In the genomic region with DNA sequence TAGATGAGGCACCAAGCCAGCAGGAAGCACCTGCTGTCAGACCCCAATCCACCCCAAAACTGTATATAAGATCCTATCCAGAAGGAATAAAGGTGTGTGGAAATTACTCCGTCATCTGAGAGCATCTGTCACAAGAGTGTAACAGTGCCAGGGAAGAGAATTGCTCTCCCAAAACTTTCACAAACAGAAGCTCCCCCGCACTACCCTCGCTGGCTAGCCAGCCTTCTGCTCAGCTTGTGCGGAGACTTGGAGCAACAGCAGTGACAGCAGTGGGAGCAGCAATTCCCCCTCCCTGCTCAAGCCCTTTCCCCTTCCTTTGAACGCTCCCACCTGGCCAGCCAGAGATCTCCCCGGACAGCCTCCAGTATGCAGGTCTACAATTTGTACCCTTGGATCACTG, we compare ENCODE assay signal across 20 mouse cellular contexts.
DNase-seq lines count a peak whose midpoint lies in the region; ATAC-seq and TF ChIP-seq lines count a peak whose summit lies in the region.
"Had no signal": no experiment of that assay in that cellular context is flagged by ENCODE, and none has a peak within 500 bp of the region (broad histone marks: within the 10 kb centered on the region; RNA-seq: fewer than 3 reads in every experiment).

No protein-coding gene starts in this region.

- H3K9me3 ChIP-seq in neural tube, embryonic 15.5 days (replicated peaks): no peaks in the 10 kb centered on the region
- H3K9me3 ChIP-seq: embryonic facial prominence, embryonic 10.5 days; forebrain, embryonic 13.5 days; heart, embryonic 10.5 days; heart, embryonic 15.5 days had no signal

- no peaks in the 10 kb centered on the region for H3K27me3 ChIP-seq in neural tube, embryonic 15.5 days (replicated peaks)
- H3K27me3 ChIP-seq: forebrain, embryonic 13.5 days; heart, embryonic 15.5 days had no signal

- no peak overlapping the region for H3K4me2 ChIP-seq in neural tube, embryonic 15.5 days
- H3K4me2 ChIP-seq: forebrain, embryonic 13.5 days; heart, embryonic 15.5 days; hindbrain, embryonic 14.5 days had no signal

- H3K4me3 ChIP-seq in layer of hippocampus, adult 2 months: no peak overlapping the region
- H3K4me3 ChIP-seq in neural tube, embryonic 15.5 days (replicated peaks): no peak overlapping the region
- H3K4me3 ChIP-seq: embryonic facial prominence, embryonic 10.5 days; forebrain, embryonic 13.5 days; heart, embryonic 10.5 days; heart, embryonic 15.5 days had no signal

- H3K9ac ChIP-seq in neural tube, embryonic 15.5 days (replicated peaks): no peak overlapping the region
- H3K9ac ChIP-seq: forebrain, embryonic 13.5 days; forebrain, postnatal 0 days; heart, embryonic 15.5 days; hindbrain, embryonic 14.5 days had no signal

- ATAC-seq in neural tube, embryonic 15.5 days (ENCODE audit: low FRiP score): no peak
- ATAC-seq: forebrain, embryonic 13.5 days; forebrain, postnatal 0 days had no signal

- H3K27ac ChIP-seq in layer of hippocampus, adult 2 months: no peak overlapping the region
- no peak overlapping the region for H3K27ac ChIP-seq in neural tube, embryonic 15.5 days (replicated peaks)
- H3K27ac ChIP-seq: embryonic facial prominence, embryonic 10.5 days; forebrain, embryonic 13.5 days; heart, embryonic 10.5 days; heart, embryonic 15.5 days; hindbrain, embryonic 14.5 days had no signal

- H3K36me3 ChIP-seq in neural tube, embryonic 15.5 days: no peaks in the 10 kb centered on the region
- H3K36me3 ChIP-seq: embryonic facial prominence, embryonic 10.5 days; heart, embryonic 10.5 days; heart, embryonic 15.5 days had no signal

- DNase-seq in left cerebral cortex, adult 18-20 months (ENCODE audit: low spot score in 2 of 2): peak; percentile 9 to 17
- DNase-seq in left cerebral cortex, adult 11 months (ENCODE audit: low spot score): no peak
- DNase-seq in layer of hippocampus, adult 2 months (ENCODE audit: low spot score in 2 of 2): peak; percentile 24 to 34
- peak; percentile 26 for DNase-seq in layer of hippocampus, adult 9-11 months
- peak; percentile 22 for DNase-seq in right cerebral cortex, postnatal 25 days
- no peak for DNase-seq in retina, embryonic 14.5 days (ENCODE audit: low spot score)
- DNase-seq: adrenal gland, adult 2 months; adrenal gland, postnatal 25 days; cerebellum, adult 2 months; cerebellum, postnatal 10 days; forebrain, postnatal 0 days; gastrocnemius, postnatal 36 days; heart, adult 18-20 months; heart, postnatal 14 days had no signal

- TF ChIP-seq CTCF in layer of hippocampus, adult 2 months (conservative IDR thresholded peaks at IDR 0.05): no peak

- no peaks in the 10 kb centered on the region for H3K4me1 ChIP-seq in neural tube, embryonic 15.5 days
- H3K4me1 ChIP-seq: embryonic facial prominence, embryonic 10.5 days; forebrain, embryonic 13.5 days; heart, embryonic 10.5 days; heart, embryonic 15.5 days had no signal

- 88% methylated on average over 6 of the region's 6 CpGs for WGBS in neural tube, embryonic 15.5 days

Comparison
In these comparisons a context has a peak if more than half of its experiments do, and no peak if none do; other contexts are left out.
1. DNase-seq: peak in left cerebral cortex, adult 18-20 months (2 of 2), layer of hippocampus, adult 2 months (2 of 2), layer of hippocampus, adult 9-11 months (single experiment) and right cerebral cortex, postnatal 25 days (single experiment); none in left cerebral cortex, adult 11 months (single experiment) and retina, embryonic 14.5 days (single experiment).